Mouse (Mus musculus): ENCODE measurements around the gene Myoz2.

DNA sequence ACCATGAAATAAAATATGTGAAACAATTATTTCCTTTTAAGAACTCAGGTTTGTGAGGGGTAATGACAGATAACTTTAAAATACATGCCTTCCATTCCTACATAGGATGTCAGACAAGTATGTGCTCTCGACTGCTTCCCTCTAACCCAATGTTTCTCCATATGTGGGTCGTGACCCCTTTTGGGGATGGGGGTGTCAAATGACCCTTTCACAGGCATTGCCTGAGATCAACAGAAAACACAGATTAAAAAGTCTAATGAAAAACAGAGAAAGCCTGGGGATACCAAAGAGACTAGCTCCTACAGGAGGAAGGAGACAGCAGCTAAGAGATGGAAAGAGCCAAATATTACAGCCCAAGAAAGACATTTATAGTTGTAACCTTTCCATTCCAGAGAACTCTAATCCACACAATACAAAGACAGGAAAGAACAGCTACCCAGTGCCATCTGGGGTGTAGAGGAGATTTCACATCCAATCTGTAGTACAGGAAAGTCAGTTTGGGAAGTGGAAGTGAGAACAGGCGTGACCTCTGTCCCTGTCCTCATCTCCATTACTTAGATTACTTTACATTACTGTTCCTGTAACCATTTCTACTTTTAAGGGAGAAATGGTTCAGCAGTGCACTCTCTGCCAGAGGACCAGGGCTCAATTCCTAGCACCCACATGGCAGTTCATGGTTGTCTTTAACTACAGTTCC, 62.5 kb downstream of the Myoz2 start:
- TF ChIP-seq CTCF (IDR thresholded peaks at IDR 0.05; ENCODE audit: extremely low read depth, insufficient read depth, insufficient read length, insufficient replicate concordance), result no peak
- TF ChIP-seq POLR2A (IDR thresholded peaks at IDR 0.05; ENCODE audit: low read depth, low read length), result no peak

Measured in spleen, adult 2 months (tissue).